Mouse (Mus musculus) myocyte (in vitro differentiated cells): Measurements from ENCODE around the gene Sh3pxd2a.

Experiments
- E2F4 ChIP-seq: IDR thresholded peaks from one replicate; pipeline ENCODE4 v1.6.1; 2011; ENCODE audit warnings: mild to moderate bottlenecking, control low read depth, moderate library complexity; ENCODE audit not compliant: insufficient read depth
- MYOD1 ChIP-seq, 3 experiments: IDR thresholded peaks; one replicate each; pipeline ENCODE4 v1.6.1; 2011; ENCODE audit warnings: control low read depth in 2 of 3, low read depth in 2 of 3, mild to moderate bottlenecking in 2 of 3, moderate library complexity in 1 of 3; ENCODE audit not compliant: insufficient read length in 2 of 3, control insufficient read depth in 1 of 3
- POLR2A ChIP-seq: IDR thresholded peaks from one replicate; pipeline ENCODE4 v1.6.1; 2011; ENCODE audit warnings: low read depth, mild to moderate bottlenecking, control low read depth, moderate library complexity; ENCODE audit not compliant: insufficient read length

- TF ChIP-seq E2F4, result no peak
- TF ChIP-seq MYOD1 (IDR thresholded peaks at IDR 0.05; ENCODE audit: control insufficient read depth in 1 of 3, insufficient read length in 2 of 3, low read depth in 2 of 3), result no peak
- TF ChIP-seq POLR2A, result no peak
Measured at GRCm38 (mm10) chr19:47414142-47414905, 49.9 kb downstream of the Sh3pxd2a start.
